Mouse (Mus musculus) limb, embryonic 14.5 days (tissue): ENCODE data around the gene Frmd6. TPM values are rescaled to one million over a fixed set of nuclear protein-coding genes. Genes with fewer than 3 reads are reported as not detected.

ENCODE experiments used
- ATAC-seq: fragments of 200-750 bp; cut with Nextera tagmentation; 2 replicates; pipeline ENCODE4 v1.8.0; 2017; ENCODE audit warnings: low read depth, moderate number of reproducible peaks, moderate TSS enrichment; ENCODE audit not compliant: low FRiP score
- DNase-seq: peaks from one replicate; pipeline ENCODE4 v3.0.0-alpha.2; 2015; ENCODE audit warnings: low spot score
- H3K27ac ChIP-seq: fragments of 300-500 bp; sonication (generic); replicated peaks from 2 replicates; pipeline ENCODE4 v1.5.1; 2014; ENCODE audit warnings: low read depth, mild to moderate bottlenecking, low read length, moderate library complexity, mixed read lengths
- H3K27me3 ChIP-seq: fragments of 300-500 bp; sonication (generic); 2 replicates; pipeline ENCODE4 v1.6.1; 2014; ENCODE audit warnings: low read length, mixed read lengths; ENCODE audit not compliant: control insufficient read depth, insufficient read depth
- H3K36me3 ChIP-seq: fragments of 300-500 bp; sonication (generic); 2 replicates; pipeline ENCODE4 v1.6.1; 2014; ENCODE audit warnings: mild to moderate bottlenecking, low read length, moderate library complexity, mixed read lengths; ENCODE audit not compliant: control insufficient read depth, insufficient read depth
- H3K4me1 ChIP-seq: fragments of 300-500 bp; sonication (generic); 2 replicates; pipeline ENCODE4 v1.6.1; 2014; ENCODE audit warnings: antibody characterized with exemption, low read length, mixed read lengths; ENCODE audit not compliant: control insufficient read depth, insufficient read depth
- H3K4me2 ChIP-seq: fragments of 300-500 bp; sonication (generic); replicated peaks from 2 replicates; pipeline ENCODE4 v1.6.1; 2014; ENCODE audit warnings: low read depth, mild to moderate bottlenecking, low read length, moderate library complexity; ENCODE audit not compliant: severe bottlenecking
- H3K4me3 ChIP-seq: fragments of 300-500 bp; sonication (generic); replicated peaks from 2 replicates; pipeline ENCODE4 v1.5.1; 2014; ENCODE audit warnings: low read length
- H3K9ac ChIP-seq: fragments of 300-500 bp; sonication (generic); 2 replicates; pipeline ENCODE4 v1.6.1; 2014; ENCODE audit warnings: mild to moderate bottlenecking, low read depth, low read length, moderate library complexity; ENCODE audit not compliant: severe bottlenecking
- H3K9me3 ChIP-seq: fragments of 300-500 bp; sonication (generic); 2 replicates; pipeline ENCODE4 v1.6.1; 2016; ENCODE audit warnings: low read length; ENCODE audit not compliant: control insufficient read depth
- POLR2A ChIP-seq: fragments of 200-500 bp; IDR thresholded peaks from 2 replicates; pipeline ENCODE4 v1.8.0; 2012; ENCODE audit warnings: inconsistent platforms, mild to moderate bottlenecking, moderate library complexity, borderline replicate concordance; ENCODE audit not compliant: insufficient read depth, insufficient read length; ENCODE audit errors: extremely low read depth
- WGBS: fragments of 180-500 bp; shearing (Covaris S2); extraction: QIAGEN DNeasy Blood & Tissue Kit; methylation state at CpG from one replicate; pipeline ENCODE4 v1.1.7; 2014; 5-methylcytosine and 5-hydroxymethylcytosine counted together
- polyA plus RNA-seq, 2 experiments: library from polyadenylated mRNA; depleted of rRNA in 1 of 2; stranded (reverse) in 1 of 2; unstranded in 1 of 2; fragments of >200 nt; fragmentation: Nextera tagmentation in 1 of 2; extraction: Ambion mirVana in 1 of 2; gene quantifications; 2 replicates each; pipeline versions ENCODE4 v1.2.1 to v1.2.3; 2012 to 2014

Frmd6 gene
- polyA plus RNA-seq, 2 experiments, result 48.6 to 64.9 TPM

GRCm38 (mm10) chr12:70868190-70868987, 43.1 kb downstream of the Frmd6 start:
- WGBS, result 26% methylated on average over 7 of the region's 7 CpGs
- ATAC-seq (no peak), DNase-seq (peak; percentile 24)
- no peak overlapping the region for H3K9ac ChIP-seq
- H3K9me3 ChIP-seq, result no peaks in the 10 kb centered on the region
- H3K27ac ChIP-seq, result no peak overlapping the region
- H3K36me3 ChIP-seq, result peaks cover 23% of the 10 kb centered on the region
- peaks cover 21% of the 10 kb centered on the region for H3K4me1 ChIP-seq
- no peak overlapping the region for H3K4me2 ChIP-seq
- no peak overlapping the region for H3K4me3 ChIP-seq
- TF ChIP-seq POLR2A, result no peak
- H3K27me3 ChIP-seq, result no peaks in the 10 kb centered on the region

- no peak overlapping the region for H3K27ac ChIP-seq
- H3K4me1 ChIP-seq, result peaks cover 21% of the 10 kb centered on the region
- DNase-seq (no peak), ATAC-seq (peak; percentile 17; the same call in 1 of the 2 replicates)
- no peaks in the 10 kb centered on the region for H3K27me3 ChIP-seq
- H3K4me3 ChIP-seq, result no peak overlapping the region
- H3K9ac ChIP-seq, result no peak overlapping the region
- H3K9me3 ChIP-seq, result no peaks in the 10 kb centered on the region
- WGBS, result 84% methylated on average over 9 of the region's 9 CpGs
- no peak overlapping the region for H3K4me2 ChIP-seq
- TF ChIP-seq POLR2A, result no peak
- H3K36me3 ChIP-seq, result peaks cover 29% of the 10 kb centered on the region
Observed at GRCm38 (mm10) chr12:70868988-70869291, 43.6 kb downstream of the Frmd6 start.

GRCm38 (mm10) chr12:70873544-70873943, 48.2 kb downstream of the Frmd6 start:
- no peak for ATAC-seq
- Histone ChIP-seq H3K4me3 (no peak overlapping the region), H3K9ac (no peak overlapping the region), H3K4me1 (peaks cover 3% of the 10 kb centered on the region; the same call in 1 of the 2 replicates), H3K9me3 (no peaks in the 10 kb centered on the region), H3K27me3 (no peaks in the 10 kb centered on the region), H3K36me3 (peaks cover 41% of the 10 kb centered on the region), H3K27ac (no peak overlapping the region), H3K4me2 (no peak overlapping the region)
- no peak for DNase-seq
- TF ChIP-seq POLR2A, result no peak
- 73% methylated on average over 6 of the region's 6 CpGs for WGBS

- H3K9me3 ChIP-seq, result no peaks in the 10 kb centered on the region
- no peak for ATAC-seq
- peaks cover 59% of the 10 kb centered on the region for H3K36me3 ChIP-seq
- WGBS, result 86% methylated on average over 21 of the region's 21 CpGs
- H3K4me3 ChIP-seq, result no peak overlapping the region
- no peaks in the 10 kb centered on the region for H3K27me3 ChIP-seq
- no peak overlapping the region for H3K27ac ChIP-seq
- no peaks in the 10 kb centered on the region for H3K4me1 ChIP-seq
- no peak overlapping the region for H3K4me2 ChIP-seq
- DNase-seq, result no peak
- no peak overlapping the region for H3K9ac ChIP-seq
- no peak for TF ChIP-seq POLR2A
Observed at GRCm38 (mm10) chr12:70876270-70876998, 51.1 kb downstream of the Frmd6 start.

- H3K4me2 ChIP-seq, result no peak overlapping the region
- no peak overlapping the region for H3K9ac ChIP-seq
- 92% methylated on average over 20 of the region's 20 CpGs for WGBS
- no peak overlapping the region for H3K27ac ChIP-seq
- DNase-seq (no peak), ATAC-seq (no peak)
- H3K27me3 ChIP-seq, result no peaks in the 10 kb centered on the region
- peaks cover 65% of the 10 kb centered on the region for H3K36me3 ChIP-seq
- TF ChIP-seq POLR2A, result no peak
- H3K4me3 ChIP-seq, result no peak overlapping the region
- no peaks in the 10 kb centered on the region for H3K4me1 ChIP-seq
- H3K9me3 ChIP-seq, result no peaks in the 10 kb centered on the region
Observed at GRCm38 (mm10) chr12:70877926-70878710, 52.8 kb downstream of the Frmd6 start.
